Mouse (Mus musculus) Patski (cell line): ENCODE measurements at regions not wholly inside any gene's neighbourhood (a gene's known extent, or its start where the extent isn't known, plus 50 kb on each side); places are given as distances from the start of the nearest gene placed in this dataset.

Experiments
- ATAC-seq: fragments of 100-300 bp; one replicate; pipeline ENCODE4 v1.8.0; 2021
- CTCF ChIA-PET: fragments of 350-600 bp; sonication (Branson Sonifier 250); formaldehyde crosslinking; loops from one replicate; lab custom pipeline; 2022; ENCODE audit warnings: inconsistent platforms; lab: Charles Lee
- POLR2A ChIA-PET: fragments of 350-600 bp; sonication (Branson Sonifier 250); formaldehyde crosslinking; loops from one replicate; lab custom pipeline; 2022; ENCODE audit warnings: antibody characterized with exemption, inconsistent platforms; lab: Charles Lee
- DNase-seq: peaks from one replicate; pipeline ENCODE4 v3.0.0-alpha.2; 2011; ENCODE audit warnings: low read depth, low spot score
- H3K27me3 ChIP-seq: fragments of 371-371 bp; one replicate; pipeline ENCODE4 v1.5.1; 2021
- CTCF ChIP-seq: fragments of 100-300 bp; IDR thresholded peaks from one replicate; pipeline ENCODE4 v1.5.1; 2021
- in situ Hi-C: fragments of 300-500 bp; cut with MboI; formaldehyde crosslinking; loops from 3 replicates; pipeline ENCODE4 v1.11.1; 2018; ENCODE audit warnings: low pct_unique_long_range_greater_than_20kb, mixed read lengths

DNA sequence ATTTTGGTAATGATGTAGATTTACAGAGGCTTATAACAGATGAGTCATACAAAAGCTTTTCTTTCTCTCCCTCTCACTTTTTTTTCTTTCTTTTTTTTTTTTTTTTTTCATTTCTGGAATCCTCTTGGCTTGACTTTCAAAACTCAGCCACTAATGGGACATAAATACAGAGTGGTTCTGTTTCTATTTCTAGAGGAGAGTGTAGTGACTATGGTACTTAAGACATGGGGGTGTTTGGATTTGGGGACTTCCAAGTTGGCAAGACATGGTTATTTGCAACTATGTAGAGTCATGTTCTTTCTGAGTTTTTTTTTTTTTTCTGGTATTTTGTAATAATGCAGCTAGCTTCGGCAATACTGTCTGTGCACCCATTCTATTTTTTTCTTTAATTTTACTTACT is 324.8 kb downstream of the Bckdhb start:
- TF ChIP-seq CTCF: no peak
- ChIA-PET CTCF (interaction anchor here (0.7 to 1.0 kb wide), 2 partner anchors 66 to 263 kb away, joined by 3 to 4 read pairs; no protein-coding TSS in a partner anchor), POLR2A (interaction anchor here (0.6 kb wide), 1 partner anchor 115 kb away, joined by 3 read pairs; no protein-coding TSS in a partner anchor)
- DNase-seq (peak; percentile 31), ATAC-seq (no peak)
- in situ Hi-C loops: no loop called here
- H3K27me3 ChIP-seq: no peaks in the 10 kb centered on the region

DNA sequence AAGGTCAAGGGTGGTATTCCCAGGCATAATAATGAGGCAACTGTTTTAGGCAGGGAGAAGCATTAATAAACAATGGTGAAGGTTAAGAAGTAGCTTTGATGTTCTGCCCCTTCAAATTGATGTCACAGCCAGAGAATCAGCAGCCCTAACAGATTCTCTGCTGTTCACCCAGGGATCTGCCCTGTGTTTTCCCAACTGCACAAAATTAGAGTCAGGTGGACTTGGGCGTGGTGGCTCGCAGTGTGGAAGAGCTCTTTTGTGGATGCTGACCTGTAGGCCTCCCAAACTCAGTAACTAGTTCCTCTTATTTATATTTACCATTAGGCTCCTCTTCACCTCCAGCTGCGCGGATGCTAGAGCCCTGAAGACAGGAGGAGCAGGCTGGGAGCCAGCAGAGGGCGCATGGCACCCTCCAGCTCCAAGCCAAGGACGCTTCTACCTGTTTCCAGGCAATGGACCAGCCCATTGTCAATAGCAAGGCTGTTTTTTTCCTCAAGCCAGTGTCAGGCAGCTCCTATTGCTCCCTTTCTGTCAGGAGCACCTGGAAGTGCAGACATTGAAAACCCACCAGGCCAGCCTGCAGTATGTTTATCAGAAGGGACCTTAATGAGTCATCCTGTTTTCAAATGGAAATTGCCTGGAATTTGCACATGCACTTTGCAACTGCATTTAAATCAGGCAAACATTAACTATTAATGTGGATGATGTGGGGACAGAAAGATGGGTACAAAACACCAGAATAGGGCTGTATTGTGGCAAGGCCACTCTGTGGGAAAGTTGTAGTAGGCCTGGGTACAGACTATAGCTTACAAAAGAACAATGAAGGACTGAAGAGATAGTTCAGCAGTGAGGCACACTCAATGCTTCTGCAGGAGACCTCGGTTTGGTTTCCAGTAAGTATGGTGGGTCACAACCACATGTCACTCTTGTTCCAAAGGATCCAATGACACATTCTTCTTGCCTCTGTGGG is 328.4 kb downstream of the Bckdhb start:
- DNase-seq: no peak
- POLR2A ChIA-PET: no interaction called here
- in situ Hi-C loops: no loop called here
- peak; percentile 52 for ATAC-seq
- peak; percentile 73 for TF ChIP-seq CTCF
- CTCF ChIA-PET: interaction anchor here (0.9 to 1.4 kb wide), 8 partner anchors 10 to 227 kb away, joined by 3 to 4 read pairs (median 3); no protein-coding TSS in a partner anchor
- H3K27me3 ChIP-seq: no peaks in the 10 kb centered on the region

DNA sequence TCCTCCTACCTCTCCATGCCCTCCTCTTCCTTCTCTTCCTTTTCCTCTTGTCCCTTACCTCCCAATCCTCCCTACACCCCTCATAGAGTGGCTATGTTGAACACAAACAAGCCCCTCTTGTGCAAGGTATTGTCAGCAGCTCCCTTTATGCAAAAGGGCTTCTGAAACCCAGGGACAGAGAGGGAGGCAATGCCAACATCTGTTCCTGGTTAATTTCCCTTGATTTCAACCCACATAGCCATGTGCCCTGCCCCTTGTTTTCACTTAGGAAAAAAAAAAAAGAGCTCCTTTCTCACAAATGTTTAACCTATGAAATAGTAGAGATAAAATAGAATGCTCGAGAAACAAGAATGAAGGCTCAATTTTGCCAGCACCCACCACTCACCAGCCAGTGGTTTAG is 333.5 kb downstream of the Bckdhb start:
- no peak for DNase-seq
- ChIA-PET CTCF (interaction anchor here (1.0 kb wide), 2 partner anchors 11 to 27 kb away, joined by 3 to 4 read pairs; no protein-coding TSS in a partner anchor), POLR2A (no interaction called here)
- in situ Hi-C loops: no loop called here
- ATAC-seq: no peak
- TF ChIP-seq CTCF: no peak
- no peaks in the 10 kb centered on the region for H3K27me3 ChIP-seq

DNA sequence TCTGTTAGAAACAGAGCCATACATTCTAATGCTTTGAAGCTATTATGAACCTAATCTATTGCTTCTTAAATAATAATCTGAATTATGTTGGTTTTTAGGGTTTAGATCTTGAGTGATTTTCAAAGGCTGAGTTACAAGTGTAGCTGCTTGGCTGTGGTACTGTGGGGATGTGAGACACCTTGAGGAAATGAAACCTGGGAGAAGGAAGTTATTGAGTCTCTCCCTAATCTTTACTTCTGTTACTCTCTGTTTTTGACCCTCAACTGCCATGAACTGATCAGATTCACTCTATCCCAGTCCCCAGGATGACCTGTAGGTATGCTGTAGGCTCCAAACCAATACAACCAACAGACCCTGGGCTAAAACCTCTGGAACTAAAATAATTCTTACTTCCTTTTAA is 334.8 kb downstream of the Bckdhb start:
- in situ Hi-C loops: no loop called here
- no peak for TF ChIP-seq CTCF
- ATAC-seq (no peak), DNase-seq (no peak)
- ChIA-PET POLR2A (no interaction called here), CTCF (interaction anchor here (1.4 kb wide), 1 partner anchor 13 kb away, joined by 3 read pairs; no protein-coding TSS in a partner anchor)
- H3K27me3 ChIP-seq: no peaks in the 10 kb centered on the region

DNA sequence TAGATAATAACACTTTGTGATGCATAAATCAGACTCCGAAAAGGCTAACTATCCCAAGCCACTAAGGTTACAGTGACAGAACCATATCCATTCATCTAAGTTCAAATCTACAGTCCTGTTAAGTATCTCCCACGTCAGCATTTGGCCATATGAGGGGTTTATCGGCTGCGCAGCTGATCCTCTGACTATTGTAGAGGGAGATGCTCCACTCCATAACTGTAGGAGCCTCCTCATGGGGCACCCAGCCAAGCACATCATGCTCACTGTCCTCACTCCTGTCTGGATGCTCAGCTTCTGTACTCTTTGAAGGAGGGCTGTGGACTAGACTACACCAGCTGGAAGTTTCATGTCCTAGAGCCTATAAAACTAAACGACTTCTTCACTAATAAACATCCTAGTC is 337.2 kb downstream of the Bckdhb start:
- in situ Hi-C loops: no loop called here
- no peak for ATAC-seq
- CTCF ChIA-PET: interaction anchor here (0.9 kb wide), 1 partner anchor 11 kb away, joined by 3 read pairs; no protein-coding TSS in a partner anchor

DNA sequence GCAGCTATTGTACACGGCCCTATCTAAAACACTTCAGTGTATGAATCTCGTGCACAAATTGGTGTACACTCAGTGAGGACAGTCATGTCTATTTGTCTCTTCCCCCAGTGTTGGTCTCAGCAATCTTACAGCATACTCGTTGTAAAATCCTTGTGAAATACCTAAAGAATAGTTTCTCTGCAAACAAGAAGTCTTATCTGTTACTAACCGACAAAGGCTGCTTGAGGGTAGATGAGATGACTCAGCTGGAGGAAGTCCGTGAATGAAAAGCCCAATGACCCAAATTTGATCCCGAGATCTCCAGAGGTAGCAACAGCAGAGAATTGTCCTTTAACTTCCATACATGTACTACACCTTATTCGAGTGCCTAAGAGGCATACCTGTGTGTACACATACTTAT is 342.0 kb downstream of the Bckdhb start:
- H3K27me3 ChIP-seq: no peaks in the 10 kb centered on the region
- ATAC-seq: no peak
- TF ChIP-seq CTCF: no peak
- ChIA-PET CTCF (interaction anchor here (1.2 kb wide), 1 partner anchor 10 kb away, joined by 6 read pairs; no protein-coding TSS in a partner anchor), POLR2A (no interaction called here)
- in situ Hi-C loops: no loop called here
- DNase-seq: no peak

More for the DNA sequence above, 337.2 kb downstream of the Bckdhb start:
- DNase-seq: no peak
- TF ChIP-seq CTCF: no peak
- POLR2A ChIA-PET: no interaction called here
- H3K27me3 ChIP-seq: no peaks in the 10 kb centered on the region

DNA sequence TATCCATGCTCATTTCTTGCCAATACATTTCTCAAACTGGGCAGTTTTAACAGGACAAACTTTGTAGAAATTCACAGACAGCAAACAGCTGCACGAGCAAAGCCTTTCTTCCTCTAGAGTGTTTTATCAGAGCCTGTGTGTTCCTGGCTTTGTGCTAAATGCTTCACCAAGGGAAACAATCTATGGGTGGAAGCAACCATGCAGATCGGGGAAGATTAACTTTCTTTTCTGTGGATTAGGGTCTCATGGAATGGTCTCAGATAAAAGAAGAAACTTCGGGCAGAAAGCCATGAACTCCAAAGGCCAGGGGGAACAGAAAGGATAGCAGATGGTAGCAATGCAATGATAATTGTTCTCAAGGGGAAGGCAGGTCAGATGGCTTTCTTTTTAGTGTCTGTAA is 349.7 kb downstream of the Bckdhb start:
- H3K27me3 ChIP-seq: no peaks in the 10 kb centered on the region
- ChIA-PET CTCF (interaction anchor here (0.7 kb wide), 1 partner anchor 12 kb away, joined by 3 read pairs; no protein-coding TSS in a partner anchor), POLR2A (no interaction called here)
- ATAC-seq (no peak), DNase-seq (no peak)
- no peak for TF ChIP-seq CTCF
- in situ Hi-C loops: no loop called here

DNA sequence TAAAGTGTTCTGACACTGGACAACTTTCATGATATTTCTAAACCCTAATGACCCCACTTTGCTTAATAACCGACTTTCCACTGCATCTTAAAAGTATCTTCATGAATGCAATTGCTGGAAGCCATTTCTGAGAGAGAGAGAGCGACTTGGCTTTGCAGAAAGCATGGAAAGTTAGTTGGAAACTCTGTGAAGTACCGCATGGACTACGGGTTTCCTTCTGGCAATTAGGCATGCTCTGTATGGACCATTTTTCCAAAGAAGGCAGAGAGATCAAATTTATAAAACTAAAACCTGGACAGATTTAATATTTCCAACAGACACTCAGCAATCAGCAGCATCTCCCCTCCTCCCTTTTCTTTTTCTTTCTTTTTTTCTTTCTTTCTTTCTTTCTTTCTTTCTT is 353.4 kb downstream of the Bckdhb start:
- no peak for TF ChIP-seq CTCF

DNA sequence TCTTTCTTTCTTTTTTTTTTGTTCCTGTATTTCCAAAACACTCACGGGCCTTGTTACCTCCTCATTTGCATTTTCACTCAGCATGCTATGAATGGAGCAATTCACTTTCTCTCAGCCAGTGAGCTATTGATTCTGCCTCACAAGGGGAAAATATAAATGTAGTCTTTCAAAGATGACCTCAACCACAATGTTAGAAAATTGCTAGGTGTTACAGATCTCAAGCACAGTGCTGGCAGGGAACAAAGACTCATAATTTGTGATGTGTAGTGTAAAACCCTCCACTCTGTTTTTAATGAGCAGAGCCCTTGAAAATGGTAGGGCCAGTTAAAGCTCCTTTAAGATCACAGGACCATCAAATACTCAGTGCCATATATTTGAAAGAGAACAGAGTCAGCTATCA is 353.8 kb downstream of the Bckdhb start:
- CTCF ChIA-PET: no interaction called here
- no peaks in the 10 kb centered on the region for H3K27me3 ChIP-seq
- in situ Hi-C loops: no loop called here
- POLR2A ChIA-PET: no interaction called here
- ATAC-seq: no peak
- TF ChIP-seq CTCF: no peak
- no peak for DNase-seq

More for the DNA sequence above, 353.4 kb downstream of the Bckdhb start:
- DNase-seq (no peak), ATAC-seq (no peak)
- ChIA-PET CTCF (interaction anchor here (1.6 kb wide), 1 partner anchor 12 kb away, joined by 6 read pairs; no protein-coding TSS in a partner anchor), POLR2A (no interaction called here)
- in situ Hi-C loops: no loop called here
- H3K27me3 ChIP-seq: no peaks in the 10 kb centered on the region

DNA sequence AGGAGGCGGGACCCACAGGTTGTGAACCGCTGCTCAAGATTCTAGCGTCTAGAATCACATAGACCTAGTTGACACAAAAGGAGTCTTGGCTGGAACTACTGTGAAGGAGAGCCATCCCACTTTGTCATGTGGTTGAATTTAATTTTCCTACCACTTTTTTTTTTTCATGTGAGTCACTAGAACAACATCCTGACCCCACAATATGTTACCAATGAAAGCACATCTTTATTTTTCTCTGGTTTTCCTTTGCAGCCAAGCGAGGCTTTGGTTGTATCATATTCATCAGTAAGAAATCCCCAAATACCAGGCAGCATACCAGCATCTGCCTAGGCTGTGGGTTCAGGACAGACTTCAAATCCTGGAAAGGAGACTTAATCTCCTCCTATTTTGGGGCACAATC is 356.0 kb downstream of the Bckdhb start:
- no peak for TF ChIP-seq CTCF
- DNase-seq (peak; percentile 71), ATAC-seq (peak; percentile 95)
- ChIA-PET POLR2A (no interaction called here), CTCF (interaction anchor here (1.5 kb wide), 1 partner anchor 28 kb away, joined by 3 read pairs; no protein-coding TSS in a partner anchor)
- in situ Hi-C loops: no loop called here
- H3K27me3 ChIP-seq: no peaks in the 10 kb centered on the region
